Mouse (Mus musculus) liver, embryonic 14.5 days (tissue): ENCODE measurements around the gene Prss43. TPM values are rescaled to one million over a fixed set of nuclear protein-coding genes. Genes with fewer than 3 reads are reported as not detected.

Experiments used
- ATAC-seq: fragments of 200-750 bp; cut with Nextera tagmentation; 2 replicates; pipeline ENCODE4 v1.8.0; 2017; ENCODE audit warnings: moderate number of reproducible peaks, mild to moderate bottlenecking, moderate library complexity; ENCODE audit not compliant: insufficient read depth
- DNase-seq, 3 experiments: peaks; one replicate each; pipeline ENCODE4 v3.0.0-alpha.2; 2012 to 2013; ENCODE audit warnings: low read depth in 3 of 3, low spot score in 3 of 3
- H3K27ac ChIP-seq: fragments of 300-500 bp; sonication (generic); 2 replicates; pipeline ENCODE4 v1.5.1; 2014; ENCODE audit warnings: moderate library complexity, mild to moderate bottlenecking, control low read depth, inconsistent platforms
- H3K27me3 ChIP-seq: fragments of 300-500 bp; sonication (generic); 2 replicates; pipeline ENCODE4 v1.6.1; 2014; ENCODE audit warnings: mild to moderate bottlenecking, low read length, moderate library complexity; ENCODE audit not compliant: control insufficient read depth, insufficient read depth
- H3K36me3 ChIP-seq: fragments of 300-500 bp; sonication (generic); replicated peaks from 2 replicates; pipeline ENCODE4 v1.6.1; 2014; ENCODE audit warnings: low read depth; ENCODE audit not compliant: control insufficient read depth, insufficient read depth
- H3K4me1 ChIP-seq, 2 experiments: fragments of 200-500 bp in 1 of 2; fragments of 300-500 bp in 1 of 2; sonication (generic) in 1 of 2; replicated peaks; 2 replicates each; pipeline ENCODE4 v1.6.1; 2012 to 2014; ENCODE audit warnings: antibody characterized with exemption in 1 of 2, inconsistent platforms in 1 of 2, low read length in 1 of 2; ENCODE audit not compliant: control insufficient read depth in 2 of 2, insufficient read depth in 2 of 2
- H3K4me2 ChIP-seq: fragments of 300-500 bp; sonication (generic); 2 replicates; pipeline ENCODE4 v1.6.1; 2014; ENCODE audit warnings: low read depth, mild to moderate bottlenecking, control low read depth, moderate library complexity
- H3K4me3 ChIP-seq, 2 experiments: fragments of 200-500 bp in 1 of 2; fragments of 300-500 bp in 1 of 2; sonication (generic) in 1 of 2; 2 replicates each; pipeline ENCODE4 v1.5.1; 2012 to 2014; ENCODE audit warnings: low read depth in 2 of 2, low read length in 2 of 2, mild to moderate bottlenecking in 2 of 2, control low read depth in 1 of 2, inconsistent platforms in 1 of 2, moderate library complexity in 1 of 2; ENCODE audit not compliant: insufficient read depth in 1 of 2
- H3K9ac ChIP-seq: fragments of 300-500 bp; sonication (generic); replicated peaks from 2 replicates; pipeline ENCODE4 v1.6.1; 2014; ENCODE audit warnings: mild to moderate bottlenecking, control low read depth, moderate library complexity
- H3K9me3 ChIP-seq: fragments of 300-500 bp; sonication (generic); 2 replicates; pipeline ENCODE4 v1.6.1; 2016; ENCODE audit warnings: low read length, mixed read lengths; ENCODE audit not compliant: control insufficient read depth
- CTCF ChIP-seq: IDR thresholded peaks from 2 replicates; pipeline ENCODE4 v1.5.1; 2016; ENCODE audit warnings: antibody characterized with exemption, low read depth, control low read depth
- EP300 ChIP-seq: IDR thresholded peaks from 2 replicates; pipeline ENCODE4 v1.6.1; 2016; ENCODE audit warnings: antibody characterized with exemption, low read depth
- WGBS: fragments of 180-500 bp; shearing (Covaris S2); extraction: QIAGEN DNeasy Blood & Tissue Kit; methylation state at CpG from one replicate; pipeline ENCODE4 v1.1.7; 2014; ENCODE audit not compliant: insufficient replicate concordance; 5-methylcytosine and 5-hydroxymethylcytosine counted together
- polyA plus RNA-seq, 2 experiments: library from polyadenylated mRNA; depleted of rRNA in 1 of 2; stranded (reverse) in 1 of 2; unstranded in 1 of 2; fragments of >200 nt; fragmentation: Nextera tagmentation in 1 of 2; extraction: Ambion mirVana in 1 of 2; gene quantifications; 2 replicates each; pipeline versions ENCODE4 v1.2.1 to v1.2.3; 2012 to 2014

The Prss43 gene
- polyA plus RNA-seq, 2 experiments = not detected

- Histone ChIP-seq H3K27ac (no peak overlapping the region), H3K27me3 (no peaks in the 10 kb centered on the region), H3K36me3 (no peaks in the 10 kb centered on the region), H3K4me3 (no peak overlapping the region), H3K9ac (no peak overlapping the region), H3K4me1 (peaks cover 0 to 3% of the 10 kb centered on the region in 2 experiments; a peak in 1 of 4 replicates), H3K4me2 (no peak overlapping the region), H3K9me3 (no peaks in the 10 kb centered on the region)
- no peak for ATAC-seq
- 56% methylated on average over 7 of the region's 7 CpGs for WGBS
- DNase-seq = no peak
- TF ChIP-seq EP300 (no peak), CTCF (no peak)
These were observed 5.1 kb upstream of the Prss43 start for GRCm38 (mm10) chr9:110821436-110821835.

- no peak overlapping the region for H3K4me2 ChIP-seq
- no peak overlapping the region for H3K4me3 ChIP-seq
- 47% methylated on average over 4 of the region's 4 CpGs for WGBS
These were observed 1.1 kb upstream of the Prss43 start for GRCm38 (mm10) chr9:110825426-110825825.

DNA sequence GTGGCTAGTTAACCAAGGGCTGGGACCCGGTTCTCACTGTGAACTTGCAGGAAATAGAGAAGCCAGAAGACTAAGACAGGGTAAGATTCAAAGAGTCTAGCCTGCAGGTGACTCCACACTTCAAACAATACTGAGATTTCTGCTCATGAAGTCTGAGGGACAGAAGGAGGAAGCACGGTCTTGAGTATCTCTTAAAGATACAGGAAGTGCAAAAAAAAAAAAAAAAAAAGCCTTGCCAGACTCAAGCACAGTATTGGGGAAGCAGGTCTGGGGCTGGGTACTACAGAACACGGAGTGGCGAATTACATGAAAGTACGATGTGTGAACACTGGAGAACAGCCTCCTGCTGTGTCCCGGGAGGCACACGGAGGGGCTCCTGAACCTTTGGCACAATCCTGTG is 658 bp upstream of the Prss43 start:
- no peak overlapping the region for H3K4me2 ChIP-seq
- H3K4me1 ChIP-seq = peaks cover 0 to 3% of the 10 kb centered on the region in 2 experiments; a peak in 1 of 4 replicates
- no peak for TF ChIP-seq EP300
- TF ChIP-seq CTCF = no peak
- DNase-seq = no peak
- no peak for ATAC-seq
- no peak overlapping the region for H3K4me3 ChIP-seq
- H3K27me3 ChIP-seq = no peaks in the 10 kb centered on the region
- no peak overlapping the region for H3K27ac ChIP-seq
- H3K9me3 ChIP-seq = no peaks in the 10 kb centered on the region
- H3K36me3 ChIP-seq = no peaks in the 10 kb centered on the region
- 23% methylated on average over 7 of the region's 7 CpGs for WGBS
- H3K9ac ChIP-seq = no peak overlapping the region

More at GRCm38 (mm10) chr9:110825426-110825825, 1.1 kb upstream of the Prss43 start:
- H3K4me1 ChIP-seq = peaks cover 0 to 3% of the 10 kb centered on the region in 2 experiments; a peak in 1 of 4 replicates
- ATAC-seq (no peak), DNase-seq (no peak)
- H3K36me3 ChIP-seq = no peaks in the 10 kb centered on the region
- no peak overlapping the region for H3K9ac ChIP-seq
- no peak overlapping the region for H3K27ac ChIP-seq
- H3K9me3 ChIP-seq = no peaks in the 10 kb centered on the region
- no peak for TF ChIP-seq EP300
- no peak for TF ChIP-seq CTCF
- no peaks in the 10 kb centered on the region for H3K27me3 ChIP-seq

DNA sequence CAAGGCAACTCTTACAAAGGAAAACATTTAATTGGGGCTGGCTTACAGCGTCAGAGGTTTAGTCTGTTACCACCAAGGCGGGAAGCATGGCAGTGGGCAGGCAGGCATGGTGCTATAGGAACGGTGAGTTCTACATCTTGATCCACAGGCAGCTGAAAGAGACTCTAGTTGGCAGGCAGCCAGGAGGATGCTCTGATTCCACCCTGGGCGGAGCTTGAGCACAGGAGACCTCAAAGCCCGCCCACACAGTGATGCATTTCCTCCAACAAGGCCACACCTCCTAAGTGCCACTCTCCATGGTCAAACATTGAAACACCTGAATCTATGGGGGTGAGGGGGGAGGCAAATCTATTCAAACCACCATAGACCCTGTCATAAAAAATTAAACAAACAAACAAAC is 6.5 kb downstream of the Prss43 start:
- Histone ChIP-seq H3K27ac (no peak overlapping the region), H3K9ac (no peak overlapping the region), H3K9me3 (no peaks in the 10 kb centered on the region), H3K4me2 (no peak overlapping the region), H3K36me3 (no peaks in the 10 kb centered on the region), H3K4me1 (no peaks in the 10 kb centered on the region), H3K4me3 (no peak overlapping the region), H3K27me3 (no peaks in the 10 kb centered on the region)
- DNase-seq (no peak), ATAC-seq (no peak)
- TF ChIP-seq EP300 (no peak), CTCF (no peak)
- 67% methylated on average over 5 of the region's 5 CpGs for WGBS

DNA sequence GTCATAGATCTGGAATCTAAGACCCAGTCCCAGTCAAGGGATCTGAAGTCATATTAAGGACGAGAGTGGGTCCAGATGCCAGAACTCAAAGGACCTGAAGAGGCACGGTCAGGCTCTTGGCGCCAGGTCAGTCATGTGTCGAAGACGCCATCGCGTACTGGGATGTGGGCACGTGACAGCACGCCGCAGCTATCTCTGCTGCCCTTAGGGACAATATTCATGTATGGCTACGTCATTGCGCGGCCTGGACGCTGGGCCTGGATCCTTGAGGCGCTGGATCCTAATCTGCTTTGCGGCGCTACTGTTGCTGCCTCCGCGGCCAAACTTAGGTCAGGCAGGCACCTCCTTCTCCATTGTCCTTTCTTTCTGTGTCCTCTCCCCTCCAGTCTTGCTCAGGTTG is 7.9 kb downstream of the Prss43 start, which contains the start of gene Prss45:
Gene Prss45, plus strand, starts transcription at position 178 of the 400 bp plus-strand sequence.
- 0 out of 4 replicates have a peak, but pooled peaks cover 0 to 2% of the 10 kb centered on the region in 2 experiments for H3K4me1 ChIP-seq
- TF ChIP-seq CTCF (no peak), EP300 (no peak)

More for the DNA sequence above, 7.9 kb downstream of the Prss43 start, which contains the start of gene Prss45:
- DNase-seq (no peak), ATAC-seq (no peak)
- no peak within 1 kb of the TSS for H3K27ac ChIP-seq
- H3K9ac ChIP-seq = no peak within 1 kb of the TSS
- no peaks in the 10 kb centered on the region for H3K27me3 ChIP-seq
- H3K36me3 ChIP-seq = no peaks in the 10 kb centered on the region
- H3K4me2 ChIP-seq = no peak within 1 kb of the TSS
- H3K9me3 ChIP-seq = no peaks in the 10 kb centered on the region
- 63% methylated on average over 19 of the region's 19 CpGs for WGBS
- H3K4me3 ChIP-seq = no peak within 1 kb of the TSS
